Mouse (Mus musculus) neural tube, embryonic 15.5 days (tissue): ENCODE data around the gene Gbp5. TPM values are rescaled to one million over a fixed set of nuclear protein-coding genes. Genes with fewer than 3 reads are reported as not detected.

ENCODE experiments used
- ATAC-seq: fragments of 200-750 bp; cut with Nextera tagmentation; 2 replicates; pipeline ENCODE4 v1.8.0; 2017; ENCODE audit warnings: mild to moderate bottlenecking, moderate TSS enrichment, moderate library complexity; ENCODE audit not compliant: low FRiP score
- H3K27ac ChIP-seq: fragments of 300-500 bp; sonication (generic); replicated peaks from 2 replicates; pipeline ENCODE4 v1.5.1; 2015; ENCODE audit warnings: mild to moderate bottlenecking, inconsistent platforms
- H3K27me3 ChIP-seq: fragments of 300-500 bp; sonication (generic); replicated peaks from 2 replicates; pipeline ENCODE4 v1.6.1; 2015; ENCODE audit warnings: inconsistent platforms
- H3K36me3 ChIP-seq: fragments of 300-500 bp; sonication (generic); 2 replicates; pipeline ENCODE4 v1.6.1; 2015; ENCODE audit warnings: inconsistent platforms
- H3K4me1 ChIP-seq: fragments of 300-500 bp; sonication (generic); 2 replicates; pipeline ENCODE4 v1.6.1; 2015; ENCODE audit warnings: inconsistent platforms
- H3K4me2 ChIP-seq: fragments of 300-500 bp; sonication (generic); 2 replicates; pipeline ENCODE4 v1.6.1; 2015; ENCODE audit warnings: inconsistent platforms, mild to moderate bottlenecking, moderate library complexity
- H3K4me3 ChIP-seq: fragments of 300-500 bp; sonication (generic); replicated peaks from 2 replicates; pipeline ENCODE4 v1.5.1; 2015; ENCODE audit warnings: mild to moderate bottlenecking, inconsistent platforms
- H3K9ac ChIP-seq: fragments of 300-500 bp; sonication (generic); replicated peaks from 2 replicates; pipeline ENCODE4 v1.6.1; 2015; ENCODE audit warnings: mild to moderate bottlenecking, inconsistent platforms
- H3K9me3 ChIP-seq: fragments of 300-500 bp; sonication (generic); replicated peaks from 2 replicates; pipeline ENCODE4 v1.6.1; 2016; ENCODE audit warnings: inconsistent platforms
- WGBS: fragments of 180-500 bp; shearing (Covaris S2); methylation state at CpG from one replicate; pipeline ENCODE4 v1.1.7; 2015; ENCODE audit warnings: mixed read lengths; 5-methylcytosine and 5-hydroxymethylcytosine counted together
- polyA plus RNA-seq: library from polyadenylated mRNA; unstranded; fragments of >200 nt; fragmentation: Nextera tagmentation; extraction: Ambion mirVana; gene quantifications from 2 replicates; pipeline ENCODE4 v1.2.1, GENCODE M21; 2015

Gene Gbp5
- 0.35 and 0.37 TPM in 2 replicates for polyA plus RNA-seq

- no peaks in the 10 kb centered on the region for H3K9me3 ChIP-seq
- H3K27ac ChIP-seq: no peak within 1 kb of the TSS
- H3K27me3 ChIP-seq: no peaks in the 10 kb centered on the region
- no peak within 1 kb of the TSS for H3K9ac ChIP-seq
- peak; percentile 61; the same call in 1 of the 2 replicates for ATAC-seq
- H3K4me3 ChIP-seq: no peak within 1 kb of the TSS
- WGBS: 87% methylated on average over 6 of the region's 6 CpGs
- H3K4me2 ChIP-seq: no peak within 1 kb of the TSS
- H3K36me3 ChIP-seq: no peaks in the 10 kb centered on the region
- H3K4me1 ChIP-seq: no peaks in the 10 kb centered on the region
Measured at GRCm38 (mm10) chr3:142493536-142494061, at the start of gene Gbp5. Gbp5 (plus strand) TSS chr3:142493978.

DNA sequence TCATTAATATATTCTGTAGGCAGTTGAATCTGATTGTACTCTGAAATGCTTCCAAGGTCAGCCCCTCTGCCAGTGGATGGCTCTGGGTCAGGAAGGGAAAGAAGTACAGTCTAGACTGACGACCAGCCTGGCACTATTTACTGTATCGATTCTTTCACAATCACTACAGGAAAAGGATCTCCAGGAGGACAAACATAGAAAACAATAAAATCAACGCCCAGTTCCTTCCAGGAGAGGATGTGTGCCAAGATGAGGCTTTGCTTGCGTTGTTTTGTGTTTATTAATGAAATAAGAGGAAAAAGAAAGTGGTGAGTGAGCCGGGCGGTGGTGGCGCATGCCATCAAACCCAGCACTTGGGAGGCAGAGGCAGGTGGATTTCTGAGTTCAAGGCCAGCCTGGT lies 39.6 kb upstream of the Gbp5 start:
- Histone ChIP-seq H3K4me3 (no peak overlapping the region), H3K4me2 (no peak overlapping the region), H3K27me3 (no peaks in the 10 kb centered on the region), H3K36me3 (no peaks in the 10 kb centered on the region), H3K9me3 (no peaks in the 10 kb centered on the region), H3K9ac (no peak overlapping the region), H3K27ac (no peak overlapping the region), H3K4me1 (no peaks in the 10 kb centered on the region)
- 84% methylated on average over 7 of the region's 7 CpGs for WGBS
- no peak for ATAC-seq

DNA sequence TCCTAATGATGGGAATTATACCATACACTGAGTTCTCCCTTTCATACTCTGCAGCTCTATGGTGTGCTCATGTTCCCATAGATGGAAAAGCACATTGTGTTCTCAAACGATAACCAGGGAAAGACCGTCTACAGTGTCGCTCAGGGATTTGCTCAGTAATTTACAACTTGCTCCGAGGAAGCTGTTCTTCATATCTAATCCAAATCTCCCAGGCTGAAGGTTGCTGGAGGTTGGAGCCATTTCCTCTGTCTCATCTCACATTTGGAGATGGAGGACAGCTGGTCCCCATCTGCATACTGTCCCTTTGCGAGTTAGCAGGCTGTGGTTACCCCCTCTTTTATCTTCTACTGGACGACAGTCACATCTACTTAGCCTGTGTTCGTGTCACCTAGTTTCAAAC lies 34.5 kb upstream of the Gbp5 start:
- Histone ChIP-seq H3K9ac (no peak overlapping the region), H3K27me3 (no peaks in the 10 kb centered on the region), H3K36me3 (no peaks in the 10 kb centered on the region), H3K27ac (no peak overlapping the region), H3K4me3 (no peak overlapping the region), H3K9me3 (no peaks in the 10 kb centered on the region), H3K4me2 (no peak overlapping the region), H3K4me1 (no peaks in the 10 kb centered on the region)
- 68% methylated on average over 7 of the region's 7 CpGs for WGBS
- no peak for ATAC-seq

- Histone ChIP-seq H3K9ac (no peak overlapping the region), H3K9me3 (no peaks in the 10 kb centered on the region), H3K4me2 (no peak overlapping the region), H3K4me3 (no peak overlapping the region), H3K27me3 (no peaks in the 10 kb centered on the region), H3K36me3 (no peaks in the 10 kb centered on the region), H3K27ac (no peak overlapping the region), H3K4me1 (0 out of 2 replicates have a peak, but pooled peaks cover 10% of the 10 kb centered on the region)
- WGBS: 89% methylated on average over 25 of the region's 25 CpGs
- no peak for ATAC-seq
Measured at GRCm38 (mm10) chr3:142462764-142463751, 30.7 kb upstream of the Gbp5 start.

GRCm38 (mm10) chr3:142474349-142474983 lies 19.3 kb upstream of the Gbp5 start:
- 25% methylated on average over 11 of the region's 11 CpGs for WGBS
- Histone ChIP-seq H3K9me3 (no peaks in the 10 kb centered on the region), H3K4me1 (0 out of 2 replicates have a peak, but pooled peaks cover 4% of the 10 kb centered on the region), H3K9ac (no peak overlapping the region), H3K36me3 (no peaks in the 10 kb centered on the region), H3K27ac (no peak overlapping the region), H3K27me3 (no peaks in the 10 kb centered on the region), H3K4me2 (peak overlapping the region; percentile 41), H3K4me3 (no peak overlapping the region)
- ATAC-seq: no peak

- Histone ChIP-seq H3K9me3 (no peaks in the 10 kb centered on the region), H3K4me1 (0 out of 2 replicates have a peak, but pooled peaks cover 4% of the 10 kb centered on the region), H3K9ac (no peak overlapping the region), H3K36me3 (no peaks in the 10 kb centered on the region), H3K4me3 (no peak overlapping the region), H3K27ac (no peak overlapping the region), H3K27me3 (no peaks in the 10 kb centered on the region), H3K4me2 (no peak overlapping the region)
- no peak for ATAC-seq
- WGBS: 22% methylated on average over 4 of the region's 4 CpGs
Measured at GRCm38 (mm10) chr3:142475913-142476312, 17.9 kb upstream of the Gbp5 start.

- WGBS: 85% methylated on average over 5 of the region's 5 CpGs
- no peaks in the 10 kb centered on the region for H3K36me3 ChIP-seq
- no peak for ATAC-seq
Measured at GRCm38 (mm10) chr3:142477866-142478265, 15.9 kb upstream of the Gbp5 start.

GRCm38 (mm10) chr3:142478360-142478759 lies 15.4 kb upstream of the Gbp5 start:
- Histone ChIP-seq H3K9me3 (no peaks in the 10 kb centered on the region), H3K4me3 (no peak overlapping the region)
- 97% methylated on average over 1 of the region's 1 CpGs for whole genome bisulfite sequencing

More at GRCm38 (mm10) chr3:142477866-142478265, 15.9 kb upstream of the Gbp5 start:
- H3K9ac ChIP-seq: no peak overlapping the region
- H3K4me2 ChIP-seq: no peak overlapping the region
- H3K9me3 ChIP-seq: no peaks in the 10 kb centered on the region
- H3K27me3 ChIP-seq: no peaks in the 10 kb centered on the region
- 0 out of 2 replicates have a peak, but pooled peaks cover 4% of the 10 kb centered on the region for H3K4me1 ChIP-seq
- H3K27ac ChIP-seq: no peak overlapping the region
- H3K4me3 ChIP-seq: no peak overlapping the region

GRCm38 (mm10) chr3:142490465-142490864 lies 3.3 kb upstream of the Gbp5 start:
- Histone ChIP-seq H3K4me1 (no peaks in the 10 kb centered on the region), H3K36me3 (no peaks in the 10 kb centered on the region), H3K4me3 (no peak overlapping the region), H3K27ac (no peak overlapping the region), H3K27me3 (no peaks in the 10 kb centered on the region), H3K9me3 (no peaks in the 10 kb centered on the region), H3K9ac (no peak overlapping the region), H3K4me2 (no peak overlapping the region)
- no peak for ATAC-seq
- 74% methylated on average over 1 of the region's 1 CpGs for WGBS

More at GRCm38 (mm10) chr3:142478360-142478759, 15.4 kb upstream of the Gbp5 start:
- no peak overlapping the region for H3K9ac ChIP-seq
- no peaks in the 10 kb centered on the region for H3K27me3 ChIP-seq
- ATAC-seq: no peak
- H3K4me2 ChIP-seq: no peak overlapping the region
- H3K36me3 ChIP-seq: no peaks in the 10 kb centered on the region
- H3K27ac ChIP-seq: no peak overlapping the region
- H3K4me1 ChIP-seq: 0 out of 2 replicates have a peak, but pooled peaks cover 4% of the 10 kb centered on the region

- no peaks in the 10 kb centered on the region for H3K27me3 ChIP-seq
- H3K4me1 ChIP-seq: no peaks in the 10 kb centered on the region
- H3K4me2 ChIP-seq: no peak overlapping the region
- no peak overlapping the region for H3K27ac ChIP-seq
- H3K36me3 ChIP-seq: no peaks in the 10 kb centered on the region
- WGBS: 93% methylated on average over 5 of the region's 5 CpGs
- no peak overlapping the region for H3K4me3 ChIP-seq
- H3K9me3 ChIP-seq: no peaks in the 10 kb centered on the region
- H3K9ac ChIP-seq: no peak overlapping the region
- ATAC-seq: no peak
Measured at GRCm38 (mm10) chr3:142495146-142495655, 1.4 kb downstream of the Gbp5 start.
